Mouse (Mus musculus): ENCODE results near the gene Hemk1. TPM values are rescaled to one million over a fixed set of nuclear protein-coding genes. Genes with fewer than 3 reads are reported as not detected.

Hemk1 gene
- total RNA-seq, 4 experiments from 2014 or later, result 15.6 to 20.6 (median 18.5) TPM

- DNase-seq (ENCODE audit: low spot score in 2 of 2), result no peak
These were observed 5.2 kb upstream of the Hemk1 start for GRCm38 (mm10) chr9:107343146-107343943.

GRCm38 (mm10) chr9:107342201-107342709 lies 4.1 kb upstream of the Hemk1 start:
- no peak for DNase-seq (ENCODE audit: low spot score in 2 of 2)

GRCm38 (mm10) chr9:107340911-107341645 lies 2.9 kb upstream of the Hemk1 start:
- no peak for DNase-seq (ENCODE audit: low spot score in 2 of 2)

GRCm38 (mm10) chr9:107340267-107340859 lies 2.2 kb upstream of the Hemk1 start, which contains the start of gene 6430571L13Rik:
TSS of gene 6430571L13Rik (plus strand) at chr9:107340602.
- DNase-seq (ENCODE audit: low spot score in 2 of 2), result peak; percentile 84 to 90

- DNase-seq (ENCODE audit: low spot score in 2 of 2), result no peak
These were observed 1.8 kb downstream of the Hemk1 start for GRCm38 (mm10) chr9:107336386-107336785.

GRCm38 (mm10) chr9:107335909-107336308 lies 2.2 kb downstream of the Hemk1 start:
- peak in 1 of 2 experiments; percentile 71 for DNase-seq (ENCODE audit: low spot score in 2 of 2)

GRCm38 (mm10) chr9:107335046-107335445 lies 3.1 kb downstream of the Hemk1 start:
- no peak for DNase-seq (ENCODE audit: low spot score in 2 of 2)

- DNase-seq (ENCODE audit: low spot score in 2 of 2), result no peak
These were observed 3.8 kb downstream of the Hemk1 start for GRCm38 (mm10) chr9:107334356-107334755.

GRCm38 (mm10) chr9:107333686-107334085 lies 4.5 kb downstream of the Hemk1 start:
- no peak for DNase-seq (ENCODE audit: low spot score in 2 of 2)

GRCm38 (mm10) chr9:107330791-107331190 lies 7.4 kb downstream of the Hemk1 start:
- no peak for DNase-seq (ENCODE audit: low spot score in 2 of 2)

- no peak for DNase-seq (ENCODE audit: low spot score in 2 of 2)
These were observed 10.1 kb downstream of the Hemk1 start for GRCm38 (mm10) chr9:107327879-107328620.

- DNase-seq (ENCODE audit: low spot score in 2 of 2), result no peak
These were observed 12.2 kb downstream of the Hemk1 start for GRCm38 (mm10) chr9:107325904-107326303.

GRCm38 (mm10) chr9:107324799-107325561 lies 13.2 kb downstream of the Hemk1 start:
- DNase-seq (ENCODE audit: low spot score in 2 of 2), result no peak

GRCm38 (mm10) chr9:107323558-107323957 lies 14.6 kb downstream of the Hemk1 start:
- DNase-seq (ENCODE audit: low spot score in 2 of 2), result no peak

GRCm38 (mm10) chr9:107322461-107323050 lies 15.6 kb downstream of the Hemk1 start:
- no peak for DNase-seq (ENCODE audit: low spot score in 2 of 2)

- DNase-seq (ENCODE audit: low spot score in 2 of 2), result no peak
These were observed 22.4 kb downstream of the Hemk1 start for GRCm38 (mm10) chr9:107315791-107316190.

GRCm38 (mm10) chr9:107313926-107314325 lies 24.2 kb downstream of the Hemk1 start:
- no peak for DNase-seq (ENCODE audit: low spot score in 2 of 2)

- no peak for DNase-seq (ENCODE audit: low spot score in 2 of 2)
These were observed 25.2 kb downstream of the Hemk1 start for GRCm38 (mm10) chr9:107312811-107313584.

GRCm38 (mm10) chr9:107309600-107309999 lies 28.6 kb downstream of the Hemk1 start:
- DNase-seq (ENCODE audit: low spot score in 2 of 2), result no peak
